Mouse (Mus musculus): ENCODE results near the gene Col19a1. TPM values are rescaled to one million over a fixed set of nuclear protein-coding genes. Genes with fewer than 3 reads are reported as not detected.

The Col19a1 gene
- polyA plus RNA-seq, 1 experiment from 2014 or later: 0.32 TPM

- Histone ChIP-seq H3K4me3 (ENCODE audit: low read depth, low read length) (no peak overlapping the region), H3K36me3 (ENCODE audit: control insufficient read depth, insufficient read depth, low read length) (no peaks in the 10 kb centered on the region), H3K9me3 (replicated peaks; ENCODE audit: control insufficient read depth, low read length) (no peaks in the 10 kb centered on the region), H3K4me1 (ENCODE audit: control insufficient read depth, insufficient read depth, low read length) (no peaks in the 10 kb centered on the region), H3K27me3 (replicated peaks; ENCODE audit: control insufficient read depth, insufficient read depth, low read length) (no peaks in the 10 kb centered on the region), H3K27ac (ENCODE audit: low read depth, low read length) (no peak overlapping the region), H3K9ac (ENCODE audit: low read length) (no peak overlapping the region), H3K4me2 (ENCODE audit: low read length) (no peak overlapping the region)
- no peak for DNase-seq (ENCODE audit: low spot score)
- ATAC-seq: no peak
- 81% methylated on average over 18 of the region's 18 CpGs for WGBS
These were observed 36.6 kb downstream of the Col19a1 start for GRCm38 (mm10) chr1:24550560-24551280.

- 77% methylated on average over 10 of the region's 10 CpGs for WGBS
- H3K27ac ChIP-seq (ENCODE audit: low read depth, low read length): no peak overlapping the region
- no peaks in the 10 kb centered on the region for H3K4me1 ChIP-seq (ENCODE audit: control insufficient read depth, insufficient read depth, low read length)
- H3K4me2 ChIP-seq (ENCODE audit: low read length): no peak overlapping the region
- no peaks in the 10 kb centered on the region for H3K9me3 ChIP-seq (replicated peaks; ENCODE audit: control insufficient read depth, low read length)
- no peaks in the 10 kb centered on the region for H3K27me3 ChIP-seq (replicated peaks; ENCODE audit: control insufficient read depth, insufficient read depth, low read length)
- H3K36me3 ChIP-seq (ENCODE audit: control insufficient read depth, insufficient read depth, low read length): no peaks in the 10 kb centered on the region
- ATAC-seq (no peak), DNase-seq (ENCODE audit: low spot score) (no peak)
- H3K9ac ChIP-seq (ENCODE audit: low read length): no peak overlapping the region
- H3K4me3 ChIP-seq (ENCODE audit: low read depth, low read length): no peak overlapping the region
These were observed 37.2 kb downstream of the Col19a1 start for GRCm38 (mm10) chr1:24550031-24550430.

DNA sequence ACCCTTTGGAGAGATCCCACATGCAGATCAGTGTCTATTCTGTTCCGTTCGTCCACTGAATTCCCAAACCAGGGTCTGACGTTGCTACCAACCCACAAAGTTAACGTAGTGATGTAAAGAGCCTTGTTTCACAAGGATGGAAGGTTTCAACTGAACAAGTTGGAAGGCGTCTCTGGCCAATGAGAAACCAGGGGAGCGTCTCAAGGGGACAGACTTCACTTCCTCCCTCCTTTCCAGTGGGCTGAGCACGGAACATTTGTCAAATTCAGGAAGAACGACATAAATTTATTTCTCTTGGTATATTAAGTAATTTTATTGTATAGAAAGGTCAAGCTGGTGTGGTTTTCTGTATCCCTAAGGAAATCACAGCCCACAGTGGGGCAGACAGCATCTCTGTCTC, 38.2 kb downstream of the Col19a1 start:
- H3K4me2 ChIP-seq (ENCODE audit: low read length): no peak overlapping the region
- H3K36me3 ChIP-seq (ENCODE audit: control insufficient read depth, insufficient read depth, low read length): no peaks in the 10 kb centered on the region

DNA sequence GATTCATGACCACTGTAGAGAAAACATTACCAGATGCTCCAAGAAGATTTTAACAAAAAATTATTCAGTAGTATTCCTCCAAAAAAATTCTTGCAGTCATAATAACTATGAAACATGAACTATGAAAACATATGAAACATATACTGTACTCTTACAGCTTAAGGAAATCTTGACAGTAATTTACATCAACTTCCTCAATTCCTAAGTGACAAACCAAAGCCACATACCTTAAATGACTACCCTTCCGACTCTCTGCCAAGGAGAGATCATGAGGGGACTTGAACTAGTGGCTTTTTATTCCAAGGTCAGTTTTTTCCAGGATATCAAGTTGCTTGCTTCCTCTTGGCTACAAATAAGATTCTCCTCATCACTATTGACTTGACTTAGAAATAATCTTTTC, 39.7 kb downstream of the Col19a1 start:
- no peaks in the 10 kb centered on the region for H3K27me3 ChIP-seq (replicated peaks; ENCODE audit: control insufficient read depth, insufficient read depth, low read length)
- DNase-seq (ENCODE audit: low spot score) (no peak), ATAC-seq (no peak)
- no peaks in the 10 kb centered on the region for H3K4me1 ChIP-seq (ENCODE audit: control insufficient read depth, insufficient read depth, low read length)
- H3K9ac ChIP-seq (ENCODE audit: low read length): no peak overlapping the region
- H3K27ac ChIP-seq (ENCODE audit: low read depth, low read length): no peak overlapping the region
- H3K36me3 ChIP-seq (ENCODE audit: control insufficient read depth, insufficient read depth, low read length): no peaks in the 10 kb centered on the region
- no peaks in the 10 kb centered on the region for H3K9me3 ChIP-seq (replicated peaks; ENCODE audit: control insufficient read depth, low read length)
- H3K4me2 ChIP-seq (ENCODE audit: low read length): no peak overlapping the region
- no peak overlapping the region for H3K4me3 ChIP-seq (ENCODE audit: low read depth, low read length)
- whole genome bisulfite sequencing: 86% methylated on average over 1 of the region's 1 CpGs

More for the DNA sequence above, 38.2 kb downstream of the Col19a1 start:
- 89% methylated on average over 8 of the region's 8 CpGs for WGBS
- no peaks in the 10 kb centered on the region for H3K9me3 ChIP-seq (replicated peaks; ENCODE audit: control insufficient read depth, low read length)
- ATAC-seq: no peak
- H3K9ac ChIP-seq (ENCODE audit: low read length): no peak overlapping the region
- no peaks in the 10 kb centered on the region for H3K27me3 ChIP-seq (replicated peaks; ENCODE audit: control insufficient read depth, insufficient read depth, low read length)
- no peaks in the 10 kb centered on the region for H3K4me1 ChIP-seq (ENCODE audit: control insufficient read depth, insufficient read depth, low read length)
- H3K27ac ChIP-seq (ENCODE audit: low read depth, low read length): no peak overlapping the region
- DNase-seq (ENCODE audit: low spot score): no peak
- no peak overlapping the region for H3K4me3 ChIP-seq (ENCODE audit: low read depth, low read length)

DNA sequence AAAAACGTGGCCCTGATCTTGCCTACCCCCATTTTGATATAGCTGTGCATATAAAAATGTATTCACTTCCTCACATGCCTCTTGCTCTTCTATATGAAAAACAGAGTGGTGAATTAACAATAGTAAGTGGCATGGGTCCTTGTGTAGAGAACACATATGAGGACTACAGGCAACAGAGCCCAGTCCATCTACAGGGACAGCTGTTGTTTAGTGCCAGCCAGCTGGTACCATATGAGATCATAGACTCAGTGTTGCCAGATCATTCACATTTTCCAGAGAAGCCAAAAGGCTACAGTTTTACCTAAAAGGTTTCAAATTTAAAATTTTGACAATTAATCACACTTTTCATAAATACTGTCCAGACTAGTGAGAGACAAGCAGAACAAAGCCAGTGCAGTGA, 47.4 kb downstream of the Col19a1 start:
- Histone ChIP-seq H3K9me3 (replicated peaks; ENCODE audit: control insufficient read depth, low read length) (no peaks in the 10 kb centered on the region), H3K9ac (ENCODE audit: low read length) (no peak overlapping the region)
- no peak; the same call in 1 of the 2 replicates for ATAC-seq

DNA sequence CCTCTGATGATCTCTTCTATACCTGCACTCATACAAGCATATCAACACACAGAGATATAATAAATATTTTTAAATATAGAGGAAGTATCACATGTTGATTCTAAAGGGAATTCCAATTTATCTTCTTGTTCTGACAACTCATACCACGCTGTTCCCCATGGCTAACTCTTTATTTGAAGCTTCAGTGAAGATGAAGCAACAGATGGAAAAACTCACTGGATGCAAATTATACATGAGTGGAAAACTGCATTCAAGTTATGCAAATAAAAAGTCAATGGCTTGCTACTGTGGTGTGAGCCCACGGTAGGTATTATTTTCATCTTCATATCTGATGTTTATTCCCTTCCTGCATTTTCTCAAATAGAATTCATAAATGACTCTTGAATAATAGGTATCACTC, 60.1 kb downstream of the Col19a1 start:
- Histone ChIP-seq H3K4me1 (ENCODE audit: control insufficient read depth, insufficient read depth, low read length) (no peaks in the 10 kb centered on the region), H3K9ac (ENCODE audit: low read length) (no peak overlapping the region), H3K27me3 (replicated peaks; ENCODE audit: control insufficient read depth, insufficient read depth, low read length) (no peaks in the 10 kb centered on the region), H3K9me3 (replicated peaks; ENCODE audit: control insufficient read depth, low read length) (no peaks in the 10 kb centered on the region), H3K36me3 (ENCODE audit: control insufficient read depth, insufficient read depth, low read length) (no peaks in the 10 kb centered on the region), H3K27ac (ENCODE audit: low read depth, low read length) (no peak overlapping the region), H3K4me2 (ENCODE audit: low read length) (no peak overlapping the region), H3K4me3 (ENCODE audit: low read depth, low read length) (no peak overlapping the region)
- 88% methylated on average over 2 of the region's 2 CpGs for WGBS
- ATAC-seq (no peak), DNase-seq (ENCODE audit: low spot score) (no peak)

More for the DNA sequence above, 47.4 kb downstream of the Col19a1 start:
- Histone ChIP-seq H3K4me2 (ENCODE audit: low read length) (no peak overlapping the region), H3K27me3 (replicated peaks; ENCODE audit: control insufficient read depth, insufficient read depth, low read length) (no peaks in the 10 kb centered on the region), H3K27ac (ENCODE audit: low read depth, low read length) (no peak overlapping the region), H3K36me3 (ENCODE audit: control insufficient read depth, insufficient read depth, low read length) (no peaks in the 10 kb centered on the region), H3K4me1 (ENCODE audit: control insufficient read depth, insufficient read depth, low read length) (no peaks in the 10 kb centered on the region), H3K4me3 (ENCODE audit: low read depth, low read length) (no peak overlapping the region)
- WGBS: 77% methylated on average over 1 of the region's 1 CpGs
- DNase-seq (ENCODE audit: low spot score): no peak

- no peaks in the 10 kb centered on the region for H3K9me3 ChIP-seq (replicated peaks; ENCODE audit: control insufficient read depth, low read length)
- H3K27me3 ChIP-seq (replicated peaks; ENCODE audit: control insufficient read depth, insufficient read depth, low read length): no peaks in the 10 kb centered on the region
- H3K9ac ChIP-seq (ENCODE audit: low read length): no peak overlapping the region
- H3K4me3 ChIP-seq (ENCODE audit: low read depth, low read length): no peak overlapping the region
- whole genome bisulfite sequencing: 72% methylated on average over 4 of the region's 4 CpGs
- no peak overlapping the region for H3K4me2 ChIP-seq (ENCODE audit: low read length)
- ATAC-seq (no peak), DNase-seq (ENCODE audit: low spot score) (no peak)
- H3K4me1 ChIP-seq (ENCODE audit: control insufficient read depth, insufficient read depth, low read length): no peaks in the 10 kb centered on the region
- H3K36me3 ChIP-seq (ENCODE audit: control insufficient read depth, insufficient read depth, low read length): no peaks in the 10 kb centered on the region
- no peak overlapping the region for H3K27ac ChIP-seq (ENCODE audit: low read depth, low read length)
These were observed 69.8 kb downstream of the Col19a1 start for GRCm38 (mm10) chr1:24517462-24517861.

GRCm38 (mm10) chr1:24515341-24515740, 71.9 kb downstream of the Col19a1 start:
- Histone ChIP-seq H3K36me3 (ENCODE audit: control insufficient read depth, insufficient read depth, low read length) (no peaks in the 10 kb centered on the region), H3K4me1 (ENCODE audit: control insufficient read depth, insufficient read depth, low read length) (no peaks in the 10 kb centered on the region), H3K4me3 (ENCODE audit: low read depth, low read length) (no peak overlapping the region), H3K27me3 (replicated peaks; ENCODE audit: control insufficient read depth, insufficient read depth, low read length) (no peaks in the 10 kb centered on the region), H3K9me3 (replicated peaks; ENCODE audit: control insufficient read depth, low read length) (no peaks in the 10 kb centered on the region), H3K27ac (ENCODE audit: low read depth, low read length) (no peak overlapping the region), H3K9ac (ENCODE audit: low read length) (no peak overlapping the region), H3K4me2 (ENCODE audit: low read length) (no peak overlapping the region)
- DNase-seq (ENCODE audit: low spot score) (peak; percentile 71), ATAC-seq (peak; percentile 79; the same call in 1 of the 2 replicates)
- WGBS: 76% methylated on average over 5 of the region's 5 CpGs

- H3K4me1 ChIP-seq (ENCODE audit: control insufficient read depth, insufficient read depth, low read length): no peaks in the 10 kb centered on the region
- H3K27me3 ChIP-seq (replicated peaks; ENCODE audit: control insufficient read depth, insufficient read depth, low read length): no peaks in the 10 kb centered on the region
- ATAC-seq (no peak), DNase-seq (ENCODE audit: low spot score) (no peak)
- no peaks in the 10 kb centered on the region for H3K36me3 ChIP-seq (ENCODE audit: control insufficient read depth, insufficient read depth, low read length)
- H3K4me2 ChIP-seq (ENCODE audit: low read length): no peak overlapping the region
- H3K9ac ChIP-seq (ENCODE audit: low read length): no peak overlapping the region
- no peaks in the 10 kb centered on the region for H3K9me3 ChIP-seq (replicated peaks; ENCODE audit: control insufficient read depth, low read length)
- H3K27ac ChIP-seq (ENCODE audit: low read depth, low read length): no peak overlapping the region
- 81% methylated on average over 6 of the region's 6 CpGs for WGBS
- H3K4me3 ChIP-seq (ENCODE audit: low read depth, low read length): no peak overlapping the region
These were observed 75.7 kb downstream of the Col19a1 start for GRCm38 (mm10) chr1:24511536-24511935.
